Mouse (Mus musculus) E14TG2a.4 (cell line): Measurements from ENCODE around the gene Bbs9.

Experiments
- CTCF ChIP-seq: conservative IDR thresholded peaks from 2 replicates; pipeline ENCODE4 v1.5.1; 2014; ENCODE audit warnings: low read length
- NANOG ChIP-seq: IDR thresholded peaks from 2 replicates; pipeline ENCODE4 v1.6.1; 2014; ENCODE audit warnings: borderline replicate concordance, low read length, mixed read lengths

GRCm38 (mm10) chr9:22809621-22810126 is 334.2 kb downstream of the Bbs9 start:
- TF ChIP-seq CTCF: no peak
- no peak for TF ChIP-seq NANOG
